Mouse (Mus musculus) MEL (cell line): Measurements from ENCODE around the gene Sh2b3.

ENCODE experiments used
- CHD2 ChIP-seq: IDR thresholded peaks from 2 replicates; pipeline ENCODE4 v1.6.1; 2011; ENCODE audit warnings: low read length, improper control_type of control experiment
- CTCF ChIP-seq, 3 experiments: IDR thresholded peaks in 2 of 3; conservative IDR thresholded peaks in 1 of 3; 2 replicates each; pipeline ENCODE4 v1.5.1; 2011 to 2012; ENCODE audit warnings: low read length in 3 of 3, low read depth in 2 of 3, mild to moderate bottlenecking in 2 of 3, improper control_type of control experiment in 1 of 3, inconsistent platforms in 1 of 3, mixed read lengths in 1 of 3, moderate library complexity in 1 of 3; ENCODE audit not compliant: control insufficient read depth in 1 of 3, insufficient read depth in 1 of 3, poor library complexity in 1 of 3, severe bottlenecking in 1 of 3
- EP300 ChIP-seq, 2 experiments: IDR thresholded peaks; 2 replicates each; pipeline ENCODE4 v1.6.1; 2011; ENCODE audit warnings: improper control_type of control experiment in 2 of 2, low read length in 2 of 2, low read depth in 1 of 2, mild to moderate bottlenecking in 1 of 2
- JUND ChIP-seq: IDR thresholded peaks from 2 replicates; pipeline ENCODE4 v1.6.1; 2011; ENCODE audit warnings: low read depth, mild to moderate bottlenecking, improper control_type of control experiment, low read length
- POLR2A ChIP-seq, 2 experiments: IDR thresholded peaks; 2 replicates each; pipeline ENCODE4 v1.6.1; 2011 to 2012; ENCODE audit warnings: low read length in 2 of 2, mild to moderate bottlenecking in 2 of 2, control low read depth in 1 of 2, improper control_type of control experiment in 1 of 2, low read depth in 1 of 2, moderate library complexity in 1 of 2; ENCODE audit not compliant: control insufficient read depth in 1 of 2, insufficient read depth in 1 of 2, poor library complexity in 1 of 2
- SIN3A ChIP-seq: IDR thresholded peaks from 2 replicates; pipeline ENCODE4 v1.6.1; 2012; ENCODE audit warnings: low read length, improper control_type of control experiment, inconsistent platforms
- UBTF ChIP-seq: IDR thresholded peaks from 2 replicates; pipeline ENCODE4 v1.6.1; 2012; ENCODE audit warnings: low read depth, mild to moderate bottlenecking, inconsistent platforms, low read length, improper control_type of control experiment, moderate library complexity, borderline replicate concordance; ENCODE audit not compliant: insufficient read depth
- USF2 ChIP-seq, 2 experiments: IDR thresholded peaks; 2 replicates each; pipeline ENCODE4 v1.6.1; 2011 to 2012; ENCODE audit warnings: improper control_type of control experiment in 2 of 2, low read length in 2 of 2, borderline replicate concordance in 1 of 2, inconsistent platforms in 1 of 2, low read depth in 1 of 2, mild to moderate bottlenecking in 1 of 2; ENCODE audit not compliant: insufficient read depth in 1 of 2
- ZC3H11A ChIP-seq: IDR thresholded peaks from 2 replicates; pipeline ENCODE4 v1.6.1; 2012; ENCODE audit warnings: low read depth, mild to moderate bottlenecking, inconsistent platforms, low read length, improper control_type of control experiment
- ZKSCAN1 ChIP-seq: IDR thresholded peaks from 2 replicates; pipeline ENCODE4 v1.6.1; 2012; ENCODE audit warnings: low read depth, mild to moderate bottlenecking, inconsistent platforms, low read length, improper control_type of control experiment, moderate library complexity

GRCm38 (mm10) chr5:121815867-121816380, 21.5 kb downstream of the Sh2b3 start:
- TF ChIP-seq CHD2 (no peak), ZC3H11A (no peak), EP300 (IDR thresholded peaks at IDR 0.05; ENCODE audit: low read depth in 1 of 2, low read length in 2 of 2) (no peak), POLR2A (IDR thresholded peaks at IDR 0.05; ENCODE audit: control insufficient read depth in 1 of 2, insufficient read depth in 1 of 2, low read depth in 1 of 2, low read length in 2 of 2, poor library complexity in 1 of 2) (no peak), ZKSCAN1 (no peak), CTCF (IDR thresholded peaks at IDR 0.05 in 2 of 3, conservative IDR thresholded peaks at IDR 0.05 in 1 of 3; ENCODE audit: control insufficient read depth in 1 of 3, insufficient read depth in 1 of 3, low read depth in 2 of 3, low read length in 3 of 3, poor library complexity in 1 of 3, severe bottlenecking in 1 of 3) (no peak), SIN3A (no peak), UBTF (no peak), USF2 (IDR thresholded peaks at IDR 0.05; ENCODE audit: borderline replicate concordance in 1 of 2, insufficient read depth in 1 of 2, low read depth in 1 of 2, low read length in 2 of 2) (no peak), JUND (no peak)
